ENCODE assay signal across 19 mouse cellular contexts in the genomic region with DNA sequence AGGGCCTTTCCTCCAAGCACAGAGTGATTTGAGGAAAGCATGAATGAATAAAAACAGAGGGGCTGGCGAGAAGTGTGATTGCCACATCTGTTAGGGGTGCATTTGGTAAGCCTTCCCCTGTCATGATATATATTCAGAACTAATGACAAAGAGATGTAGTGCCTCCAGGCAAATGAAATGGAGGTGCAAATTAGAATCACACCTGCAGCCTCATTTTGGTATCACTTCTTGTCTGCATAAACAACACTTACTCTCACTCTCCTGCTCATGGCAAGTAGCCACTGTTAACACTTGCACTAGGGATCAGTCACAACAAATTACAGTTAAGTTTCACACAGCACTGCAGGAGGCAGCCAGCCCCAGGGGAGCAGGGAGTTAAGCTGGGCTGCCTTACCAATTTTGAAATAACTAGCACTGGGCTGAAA.
DNase-seq lines count a peak whose midpoint lies in the region; ATAC-seq lines count a peak whose summit lies in the region.
"Had no signal": no experiment of that assay in that cellular context is flagged by ENCODE, and none has a peak within 500 bp of the region (broad histone marks: within the 10 kb centered on the region; RNA-seq: fewer than 3 reads in every experiment).

No protein-coding gene starts in this region.

- no peak overlapping the region for H3K9ac ChIP-seq in hindbrain, embryonic 12.5 days
- no peak overlapping the region for H3K9ac ChIP-seq in hindbrain, embryonic 16.5 days (ENCODE audit: low read depth, low read length)
- no peak overlapping the region for H3K9ac ChIP-seq in neural tube, embryonic 12.5 days
- H3K9ac ChIP-seq in neural tube, embryonic 15.5 days (replicated peaks), result no peak overlapping the region
- no peak overlapping the region for H3K9ac ChIP-seq in forebrain, embryonic 15.5 days (replicated peaks)
- H3K9ac ChIP-seq: heart, embryonic 15.5 days; liver, embryonic 15.5 days had no signal

- no peaks in the 10 kb centered on the region for H3K27me3 ChIP-seq in hindbrain, embryonic 12.5 days
- no peaks in the 10 kb centered on the region for H3K27me3 ChIP-seq in hindbrain, embryonic 16.5 days (replicated peaks; ENCODE audit: control insufficient read depth, insufficient read depth, low read length)
- H3K27me3 ChIP-seq in neural tube, embryonic 12.5 days (replicated peaks), result no peaks in the 10 kb centered on the region
- no peaks in the 10 kb centered on the region for H3K27me3 ChIP-seq in neural tube, embryonic 15.5 days (replicated peaks)
- no peaks in the 10 kb centered on the region for H3K27me3 ChIP-seq in forebrain, embryonic 15.5 days
- H3K27me3 ChIP-seq: heart, embryonic 15.5 days; liver, embryonic 15.5 days had no signal

- peaks cover 31% of the 10 kb centered on the region for H3K36me3 ChIP-seq in hindbrain, embryonic 12.5 days
- peaks cover 24% of the 10 kb centered on the region for H3K36me3 ChIP-seq in hindbrain, embryonic 16.5 days (ENCODE audit: control insufficient read depth, insufficient read depth, low read length)
- H3K36me3 ChIP-seq in neural tube, embryonic 12.5 days, result peaks cover 28% of the 10 kb centered on the region
- peaks cover 24% of the 10 kb centered on the region for H3K36me3 ChIP-seq in neural tube, embryonic 15.5 days
- peaks cover 18% of the 10 kb centered on the region for H3K36me3 ChIP-seq in forebrain, embryonic 15.5 days
- H3K36me3 ChIP-seq: heart, embryonic 15.5 days; liver, embryonic 15.5 days had no signal

- 0 out of 2 replicates have a peak, but pooled peaks have one; percentile 44 for ATAC-seq in hindbrain, embryonic 12.5 days (ENCODE audit: low FRiP score)
- no peak for ATAC-seq in hindbrain, embryonic 16.5 days
- peak; percentile 21; the same call in 1 of the 2 replicates for ATAC-seq in neural tube, embryonic 12.5 days (ENCODE audit: low FRiP score, low read depth)
- no peak for ATAC-seq in neural tube, embryonic 15.5 days (ENCODE audit: low FRiP score)
- ATAC-seq in forebrain, embryonic 15.5 days (replicated peaks), result peak; percentile 86
- ATAC-seq: intestine, postnatal 0 days had no signal

- H3K9me3 ChIP-seq in hindbrain, embryonic 12.5 days (replicated peaks), result no peaks in the 10 kb centered on the region
- H3K9me3 ChIP-seq in hindbrain, embryonic 16.5 days (ENCODE audit: control insufficient read depth, low read length), result no peaks in the 10 kb centered on the region
- H3K9me3 ChIP-seq in neural tube, embryonic 12.5 days, result no peaks in the 10 kb centered on the region
- no peaks in the 10 kb centered on the region for H3K9me3 ChIP-seq in neural tube, embryonic 15.5 days (replicated peaks)
- no peaks in the 10 kb centered on the region for H3K9me3 ChIP-seq in forebrain, embryonic 15.5 days
- H3K9me3 ChIP-seq: heart, embryonic 15.5 days; liver, embryonic 15.5 days had no signal

- no peak overlapping the region for H3K4me3 ChIP-seq in hindbrain, embryonic 12.5 days
- no peak overlapping the region for H3K4me3 ChIP-seq in hindbrain, embryonic 16.5 days (ENCODE audit: low read length)
- no peak overlapping the region for H3K4me3 ChIP-seq in neural tube, embryonic 12.5 days
- no peak overlapping the region for H3K4me3 ChIP-seq in neural tube, embryonic 15.5 days (replicated peaks)
- H3K4me3 ChIP-seq in forebrain, embryonic 15.5 days, result no peak overlapping the region
- H3K4me3 ChIP-seq: gastrocnemius, adult 2 months; heart, adult 2 months; heart, embryonic 15.5 days; layer of hippocampus, adult 2 months; liver, embryonic 15.5 days; myocyte had no signal

- no peak overlapping the region for H3K4me2 ChIP-seq in hindbrain, embryonic 12.5 days (replicated peaks)
- H3K4me2 ChIP-seq in hindbrain, embryonic 16.5 days (ENCODE audit: low read length), result no peak overlapping the region
- H3K4me2 ChIP-seq in neural tube, embryonic 12.5 days (replicated peaks), result no peak overlapping the region
- no peak overlapping the region for H3K4me2 ChIP-seq in neural tube, embryonic 15.5 days
- H3K4me2 ChIP-seq in forebrain, embryonic 15.5 days (replicated peaks), result no peak overlapping the region
- H3K4me2 ChIP-seq: heart, embryonic 15.5 days; liver, embryonic 15.5 days had no signal

- DNase-seq in retina, embryonic 14.5 days (ENCODE audit: low spot score), result peak; percentile 14
- DNase-seq in embryo, embryonic 10 days (ENCODE audit: low spot score), result no peak
- DNase-seq in lung, adult 18-20 months, result no peak
- DNase-seq: cerebellum, adult 11-12 months; cerebellum, postnatal 36 days; gastrocnemius, adult 2 months; heart, adult 2 months; lung, postnatal 10 days; thymus, postnatal 25 days had no signal

- H3K27ac ChIP-seq in hindbrain, embryonic 12.5 days, result peak overlapping the region; percentile 12; the same call in 1 of the 2 replicates
- H3K27ac ChIP-seq in hindbrain, embryonic 16.5 days (ENCODE audit: low read depth, low read length), result no peak overlapping the region
- no peak overlapping the region for H3K27ac ChIP-seq in neural tube, embryonic 12.5 days
- no peak overlapping the region for H3K27ac ChIP-seq in neural tube, embryonic 15.5 days (replicated peaks)
- H3K27ac ChIP-seq in forebrain, embryonic 15.5 days (replicated peaks), result peak overlapping the region; percentile 49; the same call in 1 of the 2 replicates
- H3K27ac ChIP-seq: gastrocnemius, adult 2 months; heart, adult 2 months; heart, embryonic 15.5 days; layer of hippocampus, adult 2 months; liver, embryonic 15.5 days had no signal

- 48% methylated on average over 1 of the region's 1 CpGs for WGBS in hindbrain, embryonic 12.5 days
- WGBS in hindbrain, embryonic 16.5 days, result 74% methylated on average over 1 of the region's 1 CpGs
- WGBS in neural tube, embryonic 12.5 days, result 76% methylated on average over 1 of the region's 1 CpGs
- WGBS in neural tube, embryonic 15.5 days, result 38% methylated on average over 1 of the region's 1 CpGs
- 42% methylated on average over 1 of the region's 1 CpGs for WGBS in forebrain, embryonic 15.5 days

- H3K4me1 ChIP-seq in hindbrain, embryonic 12.5 days, result peaks cover 3% of the 10 kb centered on the region; the same call in 1 of the 2 replicates
- peaks cover 4% of the 10 kb centered on the region; the same call in 1 of the 2 replicates for H3K4me1 ChIP-seq in hindbrain, embryonic 16.5 days (ENCODE audit: control insufficient read depth, insufficient read depth, low read depth, low read length)
- H3K4me1 ChIP-seq in neural tube, embryonic 12.5 days, result no peaks in the 10 kb centered on the region
- peaks cover 4% of the 10 kb centered on the region; the same call in 1 of the 2 replicates for H3K4me1 ChIP-seq in neural tube, embryonic 15.5 days
- H3K4me1 ChIP-seq in forebrain, embryonic 15.5 days, result peaks cover 14% of the 10 kb centered on the region
- H3K4me1 ChIP-seq: heart, embryonic 15.5 days; liver, embryonic 15.5 days had no signal

Comparison
In these comparisons a context has a peak if more than half of its experiments do, and no peak if none do; other contexts are left out.
1. ATAC-seq: peak in hindbrain, embryonic 12.5 days (single experiment), neural tube, embryonic 12.5 days (single experiment) and forebrain, embryonic 15.5 days (single experiment); none in hindbrain, embryonic 16.5 days (single experiment) and neural tube, embryonic 15.5 days (single experiment).
2. H3K27ac ChIP-seq: peak in hindbrain, embryonic 12.5 days (single experiment) and forebrain, embryonic 15.5 days (single experiment); none in hindbrain, embryonic 16.5 days (single experiment), neural tube, embryonic 12.5 days (single experiment) and neural tube, embryonic 15.5 days (single experiment).